Mouse (Mus musculus): ENCODE measurements at regions not wholly inside any gene's neighbourhood (a gene's known extent, or its start where the extent isn't known, plus 50 kb on each side); places are given as distances from the start of the nearest gene placed in this dataset.

DNA sequence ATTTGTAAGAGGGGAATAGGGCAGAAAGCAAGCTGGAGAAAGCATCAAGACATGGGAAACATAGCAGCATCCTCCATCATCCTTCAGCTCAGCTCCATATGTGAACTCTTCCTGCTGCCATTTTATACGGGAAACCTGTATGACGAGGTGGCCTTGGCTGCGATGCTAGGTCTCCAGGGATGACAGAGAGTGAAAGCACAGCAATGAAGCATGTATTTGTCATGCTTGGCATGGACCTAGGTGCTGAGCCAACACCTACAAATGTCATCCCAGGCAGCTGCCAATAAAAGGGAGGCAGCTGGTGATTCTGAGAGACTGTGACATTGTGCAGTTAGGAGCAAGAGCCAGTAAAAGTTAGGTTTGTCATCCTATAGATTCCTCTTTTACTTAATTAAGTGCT lies 51.0 kb upstream of the Akirin2 start:
- DNase-seq, result no peak

All from embryo, embryonic 11 days (tissue).